In the genomic region with DNA sequence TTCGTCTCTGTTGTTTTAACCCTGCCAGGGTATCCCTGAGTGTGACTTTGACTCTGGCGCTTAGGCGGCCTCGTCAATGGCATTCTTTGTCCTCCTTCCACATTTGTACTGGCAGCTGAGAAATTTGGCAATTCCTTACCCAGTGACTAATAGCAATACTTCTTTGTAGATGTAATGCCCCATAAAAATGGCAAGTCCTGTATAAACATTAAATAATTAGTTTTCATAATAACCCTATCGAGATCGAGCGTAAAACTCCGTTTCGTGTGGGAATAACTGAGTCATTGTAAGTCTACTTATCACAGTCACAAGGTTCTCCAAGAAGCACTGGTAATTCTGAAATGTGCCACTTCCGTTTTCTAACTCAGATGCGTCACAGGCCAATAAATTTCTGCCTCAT, we compare ENCODE assay signal across 17 mouse cellular contexts.
DNase-seq lines count a peak whose midpoint lies in the region; ATAC-seq and TF ChIP-seq lines count a peak whose summit lies in the region.
"Had no signal": no experiment of that assay in that cellular context is flagged by ENCODE, and none has a peak within 500 bp of the region (broad histone marks: within the 10 kb centered on the region; RNA-seq: fewer than 3 reads in every experiment).

No protein-coding gene starts in this region.

- no peak overlapping the region for H3ac ChIP-seq in C2C12 (ENCODE audit: control insufficient read depth, insufficient read length, low read depth)

- no peaks in the 10 kb centered on the region for H3K79me2 ChIP-seq in C2C12 (ENCODE audit: control insufficient read depth, insufficient read depth)

- H3K4me1 ChIP-seq in heart, embryonic 10.5 days, result no peaks in the 10 kb centered on the region

- H3K36me3 ChIP-seq in heart, embryonic 10.5 days, result no peaks in the 10 kb centered on the region
- no peaks in the 10 kb centered on the region for H3K36me3 ChIP-seq in C2C12 (ENCODE audit: control insufficient read depth, insufficient read depth)
- H3K36me3 ChIP-seq: neural tube, embryonic 13.5 days had no signal

- 75% methylated on average over 11 of the region's 11 CpGs for WGBS in heart, embryonic 10.5 days

- no peak for ATAC-seq in granulocyte monocyte progenitor cell, adult 5-6 weeks (replicated peaks; ENCODE audit: poor library complexity, severe bottlenecking)
- ATAC-seq: forebrain, postnatal 0 days; hindbrain, postnatal 0 days; liver, postnatal 0 days; midbrain, embryonic 16.5 days had no signal

- no peaks in the 10 kb centered on the region for H3K79me3 ChIP-seq in C2C12 (ENCODE audit: low read depth)

- no peak for TF ChIP-seq CTCF in C2C12 (IDR thresholded peaks at IDR 0.05; ENCODE audit: control insufficient read depth, insufficient read depth, insufficient read length)

- DNase-seq in heart, adult 8-10 months (ENCODE audit: low spot score), result peak; percentile 9
- DNase-seq in heart, embryonic 10.5 days (ENCODE audit: low spot score), result no peak
- DNase-seq in adrenal gland, postnatal 36 days, result peak; percentile 32 to 49
- peak; percentile 9 for DNase-seq in heart, postnatal 4 days
- no peak for DNase-seq in embryo, embryonic 9.5 days (ENCODE audit: extremely low spot score)
- DNase-seq: cerebellum, adult 8-10 months; forebrain, postnatal 0 days; gastrocnemius, postnatal 25 days; kidney, adult 2 months; kidney, postnatal 4 days; liver, postnatal 0 days had no signal

- H3K27ac ChIP-seq in heart, embryonic 10.5 days, result no peak overlapping the region
- H3K27ac ChIP-seq: hindbrain, postnatal 0 days; macrophage; neural tube, embryonic 13.5 days had no signal

- H3K27me3 ChIP-seq in heart, embryonic 10.5 days (ENCODE audit: insufficient read depth, poor library complexity, severe bottlenecking), result no peaks in the 10 kb centered on the region
- H3K27me3 ChIP-seq in C2C12 (ENCODE audit: control insufficient read depth, insufficient read depth, insufficient read length), result no peaks in the 10 kb centered on the region
- H3K27me3 ChIP-seq: neural tube, embryonic 13.5 days had no signal

- H3K9me3 ChIP-seq in heart, embryonic 10.5 days, result no peaks in the 10 kb centered on the region
- H3K9me3 ChIP-seq: neural tube, embryonic 13.5 days had no signal

- no peak overlapping the region for H3K4me3 ChIP-seq in heart, embryonic 10.5 days
- no peak overlapping the region for H3K4me3 ChIP-seq in C2C12 (ENCODE audit: insufficient read depth, poor library complexity, severe bottlenecking)
- H3K4me3 ChIP-seq: neural tube, embryonic 13.5 days had no signal

TF ChIP-seq in C2C12, 6 proteins besides CTCF, POLR2A, EP300 and RAD21:
- peak; percentile 44 for TF ChIP-seq MYOD1 (IDR thresholded peaks at IDR 0.05; ENCODE audit: control insufficient read depth, insufficient read length, low read depth)
- TF ChIP-seq FOSL1 (IDR thresholded peaks at IDR 0.05; ENCODE audit: insufficient read depth, low read length, poor library complexity, severe bottlenecking), result no peak

Comparison
In these comparisons a context has a peak if more than half of its experiments do, and no peak if none do; other contexts are left out.
1. DNase-seq: peak in heart, adult 8-10 months (single experiment), adrenal gland, postnatal 36 days (2 of 2) and heart, postnatal 4 days (single experiment); none in heart, embryonic 10.5 days (single experiment) and embryo, embryonic 9.5 days (single experiment).